Mouse (Mus musculus): ENCODE data around the gene E130114P18Rik.
A peak's percentile ranks its signal among the peaks of the same experiment; 100 is the strongest.

Gene E130114P18Rik

GRCm38 (mm10) chr4:97636569-97636968 is 141.3 kb downstream of the E130114P18Rik start:
- DNase-seq, result no peak

- no peak for DNase-seq
Measured at GRCm38 (mm10) chr4:97635757-97636292, 142.1 kb downstream of the E130114P18Rik start.

GRCm38 (mm10) chr4:97635296-97635755 is 142.6 kb downstream of the E130114P18Rik start:
- DNase-seq, result no peak

GRCm38 (mm10) chr4:97628881-97629605 is 148.8 kb downstream of the E130114P18Rik start:
- no peak for DNase-seq

GRCm38 (mm10) chr4:97626002-97626720 is 151.7 kb downstream of the E130114P18Rik start:
- no peak for DNase-seq

- DNase-seq, result no peak
Measured at GRCm38 (mm10) chr4:97623165-97623564, 154.7 kb downstream of the E130114P18Rik start.

- DNase-seq, result no peak
Measured at GRCm38 (mm10) chr4:97621731-97622130, 156.1 kb downstream of the E130114P18Rik start.

GRCm38 (mm10) chr4:97620409-97620808 is 157.5 kb downstream of the E130114P18Rik start:
- no peak for DNase-seq

GRCm38 (mm10) chr4:97618668-97619373 is 159.1 kb downstream of the E130114P18Rik start:
- DNase-seq, result peak; percentile 20

- DNase-seq, result no peak
Measured at GRCm38 (mm10) chr4:97615031-97615430, 162.8 kb downstream of the E130114P18Rik start.

GRCm38 (mm10) chr4:97611251-97611847 is 166.5 kb downstream of the E130114P18Rik start:
- DNase-seq, result peak; percentile 54

- DNase-seq, result peak; percentile 27
Measured at GRCm38 (mm10) chr4:97609831-97610727, 167.8 kb downstream of the E130114P18Rik start.

GRCm38 (mm10) chr4:97609329-97609728 is 168.5 kb downstream of the E130114P18Rik start:
- DNase-seq, result no peak

- DNase-seq, result no peak
Measured at GRCm38 (mm10) chr4:97608728-97609127, 169.2 kb downstream of the E130114P18Rik start.

GRCm38 (mm10) chr4:97608134-97608533 is 169.7 kb downstream of the E130114P18Rik start:
- no peak for DNase-seq

GRCm38 (mm10) chr4:97607169-97607568 is 170.7 kb downstream of the E130114P18Rik start:
- no peak for DNase-seq

GRCm38 (mm10) chr4:97606524-97606923 is 171.4 kb downstream of the E130114P18Rik start:
- DNase-seq, result no peak

- no peak for DNase-seq
Measured at GRCm38 (mm10) chr4:97602579-97602978, 175.3 kb downstream of the E130114P18Rik start.

GRCm38 (mm10) chr4:97600875-97601835 is 176.7 kb downstream of the E130114P18Rik start:
- no peak for DNase-seq

GRCm38 (mm10) chr4:97597443-97597842 is 180.4 kb downstream of the E130114P18Rik start:
- no peak for DNase-seq

All from cerebellum, adult 8-10 months (tissue).